Mouse (Mus musculus): ENCODE measurements around the gene Dync1i1. TPM values are rescaled to one million over a fixed set of nuclear protein-coding genes. Genes with fewer than 3 reads are reported as not detected.

Gene Dync1i1
- polyA plus RNA-seq, 1 experiment from 2014 or later = 49.9 TPM

DNA sequence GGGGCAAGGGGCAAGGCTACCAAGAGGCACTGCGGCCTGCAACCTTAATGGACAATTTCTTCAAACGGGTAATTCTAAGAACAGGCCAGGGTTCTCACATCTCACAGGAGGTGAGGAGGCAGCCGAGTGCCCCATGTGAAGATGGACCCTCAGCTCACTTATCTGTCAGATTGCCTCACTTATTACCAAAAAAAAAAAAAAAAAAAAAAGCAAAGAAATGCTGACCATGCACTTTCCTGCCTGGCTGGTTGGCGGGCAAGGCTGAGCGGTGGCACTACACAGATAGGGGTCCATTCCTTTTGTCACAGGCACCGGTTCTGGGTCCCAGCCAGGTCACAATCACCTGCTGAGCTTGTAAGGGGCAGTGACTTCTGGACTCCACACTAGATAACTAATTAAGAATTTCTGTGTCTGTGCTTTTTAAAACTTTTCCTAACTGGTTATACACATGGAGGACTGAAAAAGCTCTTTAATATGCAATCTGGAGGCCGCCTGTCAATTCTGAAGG is 350.6 kb downstream of the Dync1i1 start:
- no peaks in the 10 kb centered on the region for H3K27me3 ChIP-seq (replicated peaks; ENCODE audit: control insufficient read depth, insufficient read depth, low read length)
- H3K4me3 ChIP-seq (ENCODE audit: low read length) = no peak overlapping the region
- H3K27ac ChIP-seq (ENCODE audit: low read depth, low read length) = no peak overlapping the region
- H3K9me3 ChIP-seq (ENCODE audit: control insufficient read depth, low read length) = no peaks in the 10 kb centered on the region
- no peaks in the 10 kb centered on the region for H3K36me3 ChIP-seq (ENCODE audit: control insufficient read depth, insufficient read depth, low read length)
- no peak overlapping the region for H3K4me2 ChIP-seq (ENCODE audit: low read length)
- no peaks in the 10 kb centered on the region for H3K4me1 ChIP-seq (ENCODE audit: control insufficient read depth, insufficient read depth, low read depth, low read length)
- WGBS = 82% methylated on average over 7 of the region's 7 CpGs
- no peak overlapping the region for H3K9ac ChIP-seq (ENCODE audit: low read depth, low read length)
- ATAC-seq = no peak

DNA sequence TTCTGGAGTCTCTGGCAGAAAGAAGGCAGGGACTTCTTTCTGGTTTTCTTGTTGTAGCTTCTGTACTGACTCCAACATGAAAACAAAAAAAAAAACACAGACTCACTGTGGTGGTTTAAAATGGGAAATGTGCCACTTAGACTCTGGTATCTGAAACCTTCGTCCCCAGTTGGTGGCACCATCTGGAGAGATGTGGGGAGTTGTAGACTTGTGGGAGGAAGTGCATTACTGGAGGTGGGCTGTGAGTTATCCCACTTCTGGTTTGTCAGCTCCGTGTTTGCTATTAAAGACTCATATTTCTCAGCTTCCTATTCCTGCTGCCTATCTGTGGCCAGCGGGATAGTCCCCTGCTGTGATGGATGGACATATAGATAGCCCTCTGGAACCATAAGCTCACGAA is 351.8 kb downstream of the Dync1i1 start:
- Histone ChIP-seq H3K4me1 (ENCODE audit: control insufficient read depth, insufficient read depth, low read depth, low read length) (no peaks in the 10 kb centered on the region), H3K4me3 (ENCODE audit: low read length) (no peak overlapping the region), H3K4me2 (ENCODE audit: low read length) (no peak overlapping the region), H3K9ac (ENCODE audit: low read depth, low read length) (no peak overlapping the region), H3K27me3 (replicated peaks; ENCODE audit: control insufficient read depth, insufficient read depth, low read length) (no peaks in the 10 kb centered on the region), H3K9me3 (ENCODE audit: control insufficient read depth, low read length) (no peaks in the 10 kb centered on the region), H3K27ac (ENCODE audit: low read depth, low read length) (no peak overlapping the region), H3K36me3 (ENCODE audit: control insufficient read depth, insufficient read depth, low read length) (no peaks in the 10 kb centered on the region)
- ATAC-seq = no peak
- 89% methylated on average over 4 of the region's 4 CpGs for WGBS

Other genes starting within 250 kb of the Dync1i1 start
- gene Pdk4, start 229.3 kb upstream of the Dync1i1 start, polyA plus RNA-seq (2015; fragmentation: Nextera tagmentation; extraction: Ambion mirVana) = 1.7 and 2.4 TPM in 2 replicates

Data from hindbrain, embryonic 16.5 days (tissue).